Mouse (Mus musculus) limb, embryonic 14.5 days (tissue): ENCODE results near the gene Gbf1. TPM values are rescaled to one million over a fixed set of nuclear protein-coding genes. Genes with fewer than 3 reads are reported as not detected.

Experiments used
- ATAC-seq: fragments of 200-750 bp; cut with Nextera tagmentation; 2 replicates; pipeline ENCODE4 v1.8.0; 2017; ENCODE audit warnings: low read depth, moderate number of reproducible peaks, moderate TSS enrichment; ENCODE audit not compliant: low FRiP score
- DNase-seq: peaks from one replicate; pipeline ENCODE4 v3.0.0-alpha.2; 2015; ENCODE audit warnings: low spot score
- H3K27ac ChIP-seq: fragments of 300-500 bp; sonication (generic); replicated peaks from 2 replicates; pipeline ENCODE4 v1.5.1; 2014; ENCODE audit warnings: low read depth, mild to moderate bottlenecking, low read length, moderate library complexity, mixed read lengths
- H3K27me3 ChIP-seq: fragments of 300-500 bp; sonication (generic); 2 replicates; pipeline ENCODE4 v1.6.1; 2014; ENCODE audit warnings: low read length, mixed read lengths; ENCODE audit not compliant: control insufficient read depth, insufficient read depth
- H3K36me3 ChIP-seq: fragments of 300-500 bp; sonication (generic); 2 replicates; pipeline ENCODE4 v1.6.1; 2014; ENCODE audit warnings: mild to moderate bottlenecking, low read length, moderate library complexity, mixed read lengths; ENCODE audit not compliant: control insufficient read depth, insufficient read depth
- H3K4me1 ChIP-seq: fragments of 300-500 bp; sonication (generic); 2 replicates; pipeline ENCODE4 v1.6.1; 2014; ENCODE audit warnings: antibody characterized with exemption, low read length, mixed read lengths; ENCODE audit not compliant: control insufficient read depth, insufficient read depth
- H3K4me2 ChIP-seq: fragments of 300-500 bp; sonication (generic); replicated peaks from 2 replicates; pipeline ENCODE4 v1.6.1; 2014; ENCODE audit warnings: low read depth, mild to moderate bottlenecking, low read length, moderate library complexity; ENCODE audit not compliant: severe bottlenecking
- H3K4me3 ChIP-seq: fragments of 300-500 bp; sonication (generic); replicated peaks from 2 replicates; pipeline ENCODE4 v1.5.1; 2014; ENCODE audit warnings: low read length
- H3K9ac ChIP-seq: fragments of 300-500 bp; sonication (generic); 2 replicates; pipeline ENCODE4 v1.6.1; 2014; ENCODE audit warnings: mild to moderate bottlenecking, low read depth, low read length, moderate library complexity; ENCODE audit not compliant: severe bottlenecking
- H3K9me3 ChIP-seq: fragments of 300-500 bp; sonication (generic); 2 replicates; pipeline ENCODE4 v1.6.1; 2016; ENCODE audit warnings: low read length; ENCODE audit not compliant: control insufficient read depth
- POLR2A ChIP-seq: fragments of 200-500 bp; IDR thresholded peaks from 2 replicates; pipeline ENCODE4 v1.8.0; 2012; ENCODE audit warnings: inconsistent platforms, mild to moderate bottlenecking, moderate library complexity, borderline replicate concordance; ENCODE audit not compliant: insufficient read depth, insufficient read length; ENCODE audit errors: extremely low read depth
- WGBS: fragments of 180-500 bp; shearing (Covaris S2); extraction: QIAGEN DNeasy Blood & Tissue Kit; methylation state at CpG from one replicate; pipeline ENCODE4 v1.1.7; 2014; 5-methylcytosine and 5-hydroxymethylcytosine counted together
- polyA plus RNA-seq, 2 experiments: library from polyadenylated mRNA; depleted of rRNA in 1 of 2; stranded (reverse) in 1 of 2; unstranded in 1 of 2; fragments of >200 nt; fragmentation: Nextera tagmentation in 1 of 2; extraction: Ambion mirVana in 1 of 2; gene quantifications; 2 replicates each; pipeline versions ENCODE4 v1.2.1 to v1.2.3; 2012 to 2014

Gene Gbf1
- polyA plus RNA-seq, 2 experiments = 66.8 to 92.1 TPM

GRCm38 (mm10) chr19:46309651-46310305, 157.5 kb downstream of the Gbf1 start:
- Histone ChIP-seq H3K27ac (no peak overlapping the region), H3K4me1 (peaks cover 15% of the 10 kb centered on the region), H3K9me3 (no peaks in the 10 kb centered on the region), H3K4me2 (no peak overlapping the region), H3K36me3 (peaks cover 32% of the 10 kb centered on the region), H3K9ac (no peak overlapping the region), H3K4me3 (no peak overlapping the region), H3K27me3 (peaks cover 24% of the 10 kb centered on the region)
- no peak for TF ChIP-seq POLR2A
- DNase-seq (no peak), ATAC-seq (no peak)
- 79% methylated on average over 21 of the region's 21 CpGs for WGBS

- peaks cover 32% of the 10 kb centered on the region for H3K36me3 ChIP-seq
- H3K4me3 ChIP-seq = no peak overlapping the region
- 91% methylated on average over 12 of the region's 12 CpGs for WGBS
- TF ChIP-seq POLR2A = no peak
- no peak overlapping the region for H3K4me2 ChIP-seq
- no peaks in the 10 kb centered on the region for H3K9me3 ChIP-seq
- peaks cover 30% of the 10 kb centered on the region for H3K27me3 ChIP-seq
- H3K4me1 ChIP-seq = peaks cover 12% of the 10 kb centered on the region
- no peak overlapping the region for H3K27ac ChIP-seq
- DNase-seq (no peak), ATAC-seq (no peak)
- no peak overlapping the region for H3K9ac ChIP-seq
Observed at GRCm38 (mm10) chr19:46310312-46310865, 158.1 kb downstream of the Gbf1 start.

GRCm38 (mm10) chr19:46311341-46311740, 159.0 kb downstream of the Gbf1 start:
- no peaks in the 10 kb centered on the region for H3K9me3 ChIP-seq
- TF ChIP-seq POLR2A = no peak
- ATAC-seq (no peak), DNase-seq (no peak)
- H3K9ac ChIP-seq = no peak overlapping the region
- H3K27ac ChIP-seq = no peak overlapping the region
- H3K27me3 ChIP-seq = peaks cover 40% of the 10 kb centered on the region
- H3K36me3 ChIP-seq = peaks cover 32% of the 10 kb centered on the region
- no peak overlapping the region for H3K4me2 ChIP-seq
- no peak overlapping the region for H3K4me3 ChIP-seq
- 91% methylated on average over 9 of the region's 9 CpGs for WGBS
- peaks cover 6% of the 10 kb centered on the region for H3K4me1 ChIP-seq

GRCm38 (mm10) chr19:46312566-46312965, 160.3 kb downstream of the Gbf1 start:
- Histone ChIP-seq H3K36me3 (peaks cover 28% of the 10 kb centered on the region), H3K9ac (no peak overlapping the region), H3K27me3 (peaks cover 52% of the 10 kb centered on the region), H3K27ac (no peak overlapping the region), H3K9me3 (no peaks in the 10 kb centered on the region), H3K4me3 (no peak overlapping the region), H3K4me2 (no peak overlapping the region), H3K4me1 (peaks cover 8% of the 10 kb centered on the region)
- DNase-seq (no peak), ATAC-seq (no peak)
- TF ChIP-seq POLR2A = no peak
- WGBS = 86% methylated on average over 21 of the region's 21 CpGs

- no peak for TF ChIP-seq POLR2A
- no peak overlapping the region for H3K4me2 ChIP-seq
- no peak for ATAC-seq
- H3K9ac ChIP-seq = no peak overlapping the region
- no peak overlapping the region for H3K27ac ChIP-seq
- peaks cover 8% of the 10 kb centered on the region for H3K4me1 ChIP-seq
- H3K9me3 ChIP-seq = no peaks in the 10 kb centered on the region
- peaks cover 56% of the 10 kb centered on the region for H3K27me3 ChIP-seq
- WGBS = 79% methylated on average over 9 of the region's 9 CpGs
- H3K4me3 ChIP-seq = no peak overlapping the region
- peaks cover 27% of the 10 kb centered on the region for H3K36me3 ChIP-seq
- no peak for DNase-seq
Observed at GRCm38 (mm10) chr19:46313116-46313515, 160.8 kb downstream of the Gbf1 start.
